Mouse (Mus musculus) fibroblast of lung, adult 2 months (primary cell): ENCODE measurements around the gene Gm20431.
"Not testable (repeated sequence)": the region's sequence is repeated elsewhere in the genome, so short reads cannot be mapped to it uniquely, and the experiment has no call there.

Source experiments
- DNase-seq: peaks from one replicate; pipeline ENCODE4 v3.0.0-alpha.2; 2011; ENCODE audit warnings: low read depth

Gm20431 gene

GRCm38 (mm10) chr2:167630421-167630820, 30.9 kb downstream of the Gm20431 start:
- DNase-seq, result no peak

GRCm38 (mm10) chr2:167629665-167630209, 31.6 kb downstream of the Gm20431 start:
- DNase-seq, result no peak

- DNase-seq, result no peak
These were observed 32.4 kb downstream of the Gm20431 start for GRCm38 (mm10) chr2:167628872-167629271.

GRCm38 (mm10) chr2:167627019-167627418, 34.3 kb downstream of the Gm20431 start:
- DNase-seq, result no peak

GRCm38 (mm10) chr2:167625670-167626069, 35.6 kb downstream of the Gm20431 start:
- DNase-seq, result no peak

GRCm38 (mm10) chr2:167624368-167625075, 36.8 kb downstream of the Gm20431 start:
- no peak for DNase-seq

GRCm38 (mm10) chr2:167622965-167623364, 38.3 kb downstream of the Gm20431 start:
- no peak for DNase-seq

- no peak for DNase-seq
These were observed 38.9 kb downstream of the Gm20431 start for GRCm38 (mm10) chr2:167622352-167622751.

- no peak for DNase-seq
These were observed 39.8 kb downstream of the Gm20431 start for GRCm38 (mm10) chr2:167621255-167622087.

- no peak for DNase-seq
These were observed 43.8 kb downstream of the Gm20431 start for GRCm38 (mm10) chr2:167617472-167617871.

GRCm38 (mm10) chr2:167617034-167617433, 44.3 kb downstream of the Gm20431 start:
- DNase-seq, result no peak

- DNase-seq, result not testable (repeated sequence)
These were observed 48.0 kb downstream of the Gm20431 start for GRCm38 (mm10) chr2:167613335-167613734.

GRCm38 (mm10) chr2:167612122-167612521, 49.2 kb downstream of the Gm20431 start:
- no peak for DNase-seq

GRCm38 (mm10) chr2:167611287-167611686, 50.0 kb downstream of the Gm20431 start:
- no peak for DNase-seq

- DNase-seq, result no peak
These were observed 54.6 kb downstream of the Gm20431 start for GRCm38 (mm10) chr2:167606745-167607123.

GRCm38 (mm10) chr2:167605817-167606744, 55.2 kb downstream of the Gm20431 start:
- DNase-seq, result no peak

- DNase-seq, result no peak
These were observed 56.0 kb downstream of the Gm20431 start for GRCm38 (mm10) chr2:167605178-167605794.

GRCm38 (mm10) chr2:167602978-167603377, 58.3 kb downstream of the Gm20431 start:
- no peak for DNase-seq

- DNase-seq, result no peak
These were observed 58.9 kb downstream of the Gm20431 start for GRCm38 (mm10) chr2:167602364-167602763.

GRCm38 (mm10) chr2:167600481-167600995, 60.8 kb downstream of the Gm20431 start:
- no peak for DNase-seq

- DNase-seq, result no peak
These were observed 61.4 kb downstream of the Gm20431 start for GRCm38 (mm10) chr2:167599917-167600316.
